15 mouse cellular contexts compared by ENCODE assay signal in genomic region chr6:89215021-89215420, GRCm38 (mm10).
"Had no signal": no experiment of that assay in that cellular context is flagged by ENCODE, and none has a peak within 500 bp of the region (broad histone marks: within the 10 kb centered on the region; RNA-seq: fewer than 3 reads in every experiment).

No protein-coding gene starts in this region.

- H3K27me3 ChIP-seq: limb, embryonic 12.5 days; midbrain, embryonic 15.5 days; stomach, embryonic 15.5 days had no signal

- DNase-seq: kidney, postnatal 36 days; layer of hippocampus, adult 9-11 months; layer of hippocampus, postnatal 36 days; liver; lung, adult 2 months; lung, postnatal 4 days; right cerebral cortex, postnatal 14 days; thymus, adult 2 months; thymus, postnatal 25 days had no signal

- H3K36me3 ChIP-seq: limb, embryonic 12.5 days; midbrain, embryonic 10.5 days; midbrain, embryonic 15.5 days; stomach, embryonic 15.5 days had no signal

- H3K4me3 ChIP-seq: limb, embryonic 12.5 days; midbrain, embryonic 10.5 days; midbrain, embryonic 15.5 days; stomach, embryonic 15.5 days had no signal

- H3K4me1 ChIP-seq: limb, embryonic 12.5 days; midbrain, embryonic 15.5 days; stomach, embryonic 15.5 days had no signal

- H3K27ac ChIP-seq: kidney, postnatal 0 days; limb, embryonic 12.5 days; liver, embryonic 14.5 days; midbrain, embryonic 10.5 days; midbrain, embryonic 15.5 days; stomach, embryonic 15.5 days had no signal
